Mouse (Mus musculus): ENCODE results near the gene Ap2s1.

DNA sequence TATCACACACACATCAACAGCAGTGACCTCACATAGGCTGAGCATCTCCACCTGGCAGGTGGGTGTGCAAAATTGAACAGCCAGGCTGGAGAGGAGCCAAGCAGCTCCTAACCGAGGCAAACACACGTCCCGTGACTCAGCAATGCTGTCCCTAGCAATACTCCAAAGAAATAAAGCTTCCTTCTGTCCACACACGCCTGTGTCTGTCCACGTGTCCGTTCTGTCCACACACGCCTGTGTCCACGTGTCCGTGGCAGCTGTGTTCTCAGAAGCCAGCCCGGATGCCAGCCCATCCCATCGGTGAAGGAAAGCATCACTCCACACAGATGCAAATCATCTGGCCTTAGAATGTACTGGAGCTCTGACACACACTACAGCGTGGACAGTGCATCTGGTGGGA lies 13.8 kb downstream of the Ap2s1 start:
- no peak for TF ChIP-seq POLR2A (IDR thresholded peaks at IDR 0.05; ENCODE audit: extremely low read depth, insufficient read depth, low read length)
- no peak for TF ChIP-seq CTCF (IDR thresholded peaks at IDR 0.05; ENCODE audit: extremely low read depth, insufficient read depth, low read length)

Measured in cortical plate, adult 2 months (tissue).